Mouse (Mus musculus): Measurements from ENCODE around the gene Gm4131.

GRCm38 (mm10) chr14:62422265-62422664, 144.5 kb downstream of the Gm4131 start:
- TF ChIP-seq CTCF (conservative IDR thresholded peaks at IDR 0.05; ENCODE audit: low read length) (no peak), POU5F1 (IDR thresholded peaks at IDR 0.05; ENCODE audit: borderline replicate concordance, low read length) (no peak), NANOG (IDR thresholded peaks at IDR 0.05; ENCODE audit: borderline replicate concordance, low read length) (no peak)

Data from E14TG2a.4 (cell line).